Mouse (Mus musculus): ENCODE measurements around the gene Gm1553.

Gene Gm1553

DNA sequence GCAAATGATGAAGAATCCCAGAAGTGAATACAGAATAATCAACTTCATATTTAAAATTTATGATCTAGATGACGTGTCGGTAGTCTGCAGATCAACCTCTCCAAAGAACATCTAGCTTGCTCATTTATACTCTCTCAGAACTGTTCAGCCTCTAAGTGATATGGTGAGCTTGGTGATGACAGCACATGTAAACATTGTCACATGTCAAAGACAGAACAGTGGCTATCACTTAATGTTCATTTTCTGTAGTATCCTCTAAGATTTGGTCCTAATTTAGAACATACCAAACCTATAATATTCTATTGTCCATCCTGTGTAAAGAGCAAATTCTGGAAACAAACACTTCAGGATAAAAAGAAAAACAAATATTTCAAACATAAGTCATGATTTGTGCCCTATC lies at the start of gene Gm1553:
TSS of gene Gm1553 (minus strand) at position 101 of the 400 bp plus-strand sequence.
- no peak for DNase-seq (ENCODE audit: low read depth, low spot score)

Data from mesoderm, embryonic 11.5 days (tissue).